Mouse (Mus musculus): ENCODE data around the gene Olfr1371.

DNA sequence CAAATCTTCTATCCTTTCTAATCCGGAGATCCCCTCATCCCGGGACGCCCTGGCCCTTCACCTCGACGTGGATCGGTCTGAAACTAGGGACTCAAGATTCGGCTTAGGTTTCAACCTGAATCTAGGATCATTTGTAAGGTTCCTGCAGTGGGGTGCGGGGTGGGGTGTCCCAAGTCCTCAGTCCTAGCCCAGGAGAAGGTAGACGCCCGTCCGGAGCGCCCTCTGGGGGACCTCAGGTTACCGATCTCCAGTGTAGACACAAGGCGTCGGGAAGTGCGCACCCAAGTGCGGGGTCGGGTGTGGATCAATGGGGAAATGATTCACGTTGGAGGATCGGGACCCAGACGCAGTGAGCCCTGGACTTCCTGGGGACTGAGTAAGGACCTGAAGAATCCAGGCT, 46.7 kb downstream of the Olfr1371 start:
- no peak for TF ChIP-seq CTCF (IDR thresholded peaks at IDR 0.05; ENCODE audit: insufficient read depth, low read length)
- no peak for TF ChIP-seq POLR2A (IDR thresholded peaks at IDR 0.05; ENCODE audit: borderline replicate concordance, extremely low read depth, low read depth, low read length)
